In genomic region chr2:157691266-157692105, GRCm38 (mm10) we compare ENCODE assay signal across 16 mouse cellular contexts. TPM values are rescaled to one million over a fixed set of nuclear protein-coding genes. Genes with fewer than 3 reads are reported as not detected.
DNase-seq lines count a peak whose midpoint lies in the region; ATAC-seq lines count a peak whose summit lies in the region.
"Had no signal": no experiment of that assay in that cellular context is flagged by ENCODE, and none has a peak within 500 bp of the region (broad histone marks: within the 10 kb centered on the region; RNA-seq: fewer than 3 reads in every experiment).

No protein-coding gene starts in this region.

- WGBS in forebrain, embryonic 12.5 days: 59% methylated on average over 13 of the region's 13 CpGs
- WGBS in forebrain, embryonic 15.5 days: 62% methylated on average over 13 of the region's 13 CpGs
- WGBS in embryonic facial prominence, embryonic 10.5 days: 59% methylated on average over 13 of the region's 13 CpGs
- WGBS in limb, embryonic 10.5 days: 69% methylated on average over 13 of the region's 13 CpGs
- WGBS in neural tube, embryonic 13.5 days: 49% methylated on average over 13 of the region's 13 CpGs

- ATAC-seq in forebrain, embryonic 12.5 days (ENCODE audit: low FRiP score): peak; percentile 42; the same call in 1 of the 2 replicates
- ATAC-seq in forebrain, embryonic 15.5 days (replicated peaks): no peak
- ATAC-seq in neural tube, embryonic 13.5 days (ENCODE audit: low read depth): peak; percentile 48; the same call in 1 of the 2 replicates
- ATAC-seq: forebrain, embryonic 14.5 days; inflammation-experienced regulatory T-cells, adult 6 months had no signal

- DNase-seq in embryonic facial prominence, embryonic 10.5 days (ENCODE audit: low spot score): peak; percentile 45
- DNase-seq in limb, embryonic 10.5 days (ENCODE audit: low spot score): no peak
- DNase-seq in adrenal gland, postnatal 4 days (ENCODE audit: low spot score in 2 of 2): no peak
- DNase-seq in layer of hippocampus, adult 9-10 months (ENCODE audit: low spot score): no peak
- DNase-seq in cerebellum, adult 9-10 months: no peak
- DNase-seq: adrenal gland, postnatal 36 days; cerebellum, adult 11 months; gastrocnemius, postnatal 36 days; lung, postnatal 36 days had no signal

- H3K9ac ChIP-seq in forebrain, embryonic 12.5 days: no peak overlapping the region
- no peak overlapping the region for H3K9ac ChIP-seq in forebrain, embryonic 15.5 days (replicated peaks)
- H3K9ac ChIP-seq in neural tube, embryonic 13.5 days: no peak overlapping the region
- H3K9ac ChIP-seq: liver, embryonic 15.5 days had no signal

- H3K4me3 ChIP-seq in forebrain, embryonic 12.5 days (replicated peaks): no peak overlapping the region
- H3K4me3 ChIP-seq in forebrain, embryonic 15.5 days: no peak overlapping the region
- no peak overlapping the region for H3K4me3 ChIP-seq in embryonic facial prominence, embryonic 10.5 days
- H3K4me3 ChIP-seq in limb, embryonic 10.5 days: no peak overlapping the region; the same call in 1 of the 2 replicates
- H3K4me3 ChIP-seq in neural tube, embryonic 13.5 days: no peak overlapping the region
- H3K4me3 ChIP-seq: layer of hippocampus, adult 2 months; liver, embryonic 15.5 days had no signal

- H3K4me1 ChIP-seq in forebrain, embryonic 12.5 days: peaks cover 30% of the 10 kb centered on the region
- H3K4me1 ChIP-seq in forebrain, embryonic 15.5 days: peaks cover 19% of the 10 kb centered on the region
- H3K4me1 ChIP-seq in embryonic facial prominence, embryonic 10.5 days: peaks cover 38% of the 10 kb centered on the region
- peaks cover 41% of the 10 kb centered on the region for H3K4me1 ChIP-seq in limb, embryonic 10.5 days
- H3K4me1 ChIP-seq in neural tube, embryonic 13.5 days (replicated peaks): peaks cover 29% of the 10 kb centered on the region
- H3K4me1 ChIP-seq: liver, embryonic 15.5 days had no signal

- H3K27ac ChIP-seq in forebrain, embryonic 12.5 days: no peak overlapping the region; the same call in 1 of the 2 replicates
- no peak overlapping the region for H3K27ac ChIP-seq in forebrain, embryonic 15.5 days (replicated peaks)
- peak overlapping the region; percentile 57 for H3K27ac ChIP-seq in embryonic facial prominence, embryonic 10.5 days (replicated peaks)
- peak overlapping the region; percentile 54; the same call in 1 of the 2 replicates for H3K27ac ChIP-seq in limb, embryonic 10.5 days
- H3K27ac ChIP-seq in neural tube, embryonic 13.5 days (replicated peaks): peak overlapping the region; percentile 65
- H3K27ac ChIP-seq: layer of hippocampus, adult 2 months; liver, embryonic 15.5 days had no signal

- no peak overlapping the region for H3K4me2 ChIP-seq in forebrain, embryonic 12.5 days
- H3K4me2 ChIP-seq in forebrain, embryonic 15.5 days (replicated peaks): no peak overlapping the region
- no peak overlapping the region for H3K4me2 ChIP-seq in neural tube, embryonic 13.5 days
- H3K4me2 ChIP-seq: liver, embryonic 15.5 days had no signal

- H3K9me3 ChIP-seq in forebrain, embryonic 12.5 days: no peaks in the 10 kb centered on the region
- no peaks in the 10 kb centered on the region for H3K9me3 ChIP-seq in forebrain, embryonic 15.5 days
- no peaks in the 10 kb centered on the region for H3K9me3 ChIP-seq in embryonic facial prominence, embryonic 10.5 days
- no peaks in the 10 kb centered on the region for H3K9me3 ChIP-seq in limb, embryonic 10.5 days (replicated peaks)
- H3K9me3 ChIP-seq in neural tube, embryonic 13.5 days: no peaks in the 10 kb centered on the region
- H3K9me3 ChIP-seq: liver, embryonic 15.5 days had no signal

- H3K36me3 ChIP-seq in forebrain, embryonic 12.5 days (replicated peaks): no peaks in the 10 kb centered on the region
- no peaks in the 10 kb centered on the region for H3K36me3 ChIP-seq in forebrain, embryonic 15.5 days
- H3K36me3 ChIP-seq in embryonic facial prominence, embryonic 10.5 days (replicated peaks): no peaks in the 10 kb centered on the region
- H3K36me3 ChIP-seq in limb, embryonic 10.5 days: no peaks in the 10 kb centered on the region
- H3K36me3 ChIP-seq in neural tube, embryonic 13.5 days: no peaks in the 10 kb centered on the region
- H3K36me3 ChIP-seq: liver, embryonic 15.5 days had no signal

- peaks cover 37% of the 10 kb centered on the region for H3K27me3 ChIP-seq in forebrain, embryonic 12.5 days
- H3K27me3 ChIP-seq in forebrain, embryonic 15.5 days: no peaks in the 10 kb centered on the region
- H3K27me3 ChIP-seq in embryonic facial prominence, embryonic 10.5 days (replicated peaks; ENCODE audit: low read depth, poor library complexity, severe bottlenecking): peaks cover 27% of the 10 kb centered on the region
- no peaks in the 10 kb centered on the region for H3K27me3 ChIP-seq in limb, embryonic 10.5 days (ENCODE audit: low read depth, poor library complexity, severe bottlenecking)
- no peaks in the 10 kb centered on the region for H3K27me3 ChIP-seq in neural tube, embryonic 13.5 days

RNA-seq across cellular contexts. Expression of gene Ctnnbl1, which starts 45.7 kb away (rescaled TPM):
- 100 and 101 TPM in 2 replicates for polyA plus RNA-seq in forebrain, embryonic 12.5 days (2016; fragmentation: Nextera tagmentation; extraction: Ambion mirVana)
- 81.1 and 82.5 TPM in 2 replicates for polyA plus RNA-seq in forebrain, embryonic 15.5 days (2015; fragmentation: Nextera tagmentation; extraction: Ambion mirVana)
- polyA plus RNA-seq in embryonic facial prominence, embryonic 10.5 days (2016; fragmentation: Nextera tagmentation; extraction: Ambion mirVana): 93.8 and 98.1 TPM in 2 replicates
- polyA plus RNA-seq in limb, embryonic 10.5 days (2016; fragmentation: Nextera tagmentation; extraction: Ambion mirVana): 90.7 and 97.8 TPM in 2 replicates
- polyA plus RNA-seq in neural tube, embryonic 13.5 days (2015; fragmentation: Nextera tagmentation; extraction: Ambion mirVana): 69.7 and 72.2 TPM in 2 replicates
- total RNA-seq in adrenal gland, postnatal 4 days (2021): 10 to 100 TPM; 26.7 to 29.0 TPM

Comparison
In these comparisons a context has a peak if more than half of its experiments do, and no peak if none do; other contexts are left out.
1. H3K27ac ChIP-seq: peak in embryonic facial prominence, embryonic 10.5 days (single experiment), limb, embryonic 10.5 days (single experiment) and neural tube, embryonic 13.5 days (single experiment); none in forebrain, embryonic 12.5 days (single experiment) and forebrain, embryonic 15.5 days (single experiment).